Mouse (Mus musculus): ENCODE data around the gene 4930404H24Rik.

4930404H24Rik gene

GRCm38 (mm10) chr2:153542936-153543668 lies 50.5 kb downstream of the 4930404H24Rik start:
- no peak for DNase-seq

All from B cell, adult 2 months (primary cell).